Mouse (Mus musculus): ENCODE measurements around the gene Gm14137.

Gm14137 gene

DNA sequence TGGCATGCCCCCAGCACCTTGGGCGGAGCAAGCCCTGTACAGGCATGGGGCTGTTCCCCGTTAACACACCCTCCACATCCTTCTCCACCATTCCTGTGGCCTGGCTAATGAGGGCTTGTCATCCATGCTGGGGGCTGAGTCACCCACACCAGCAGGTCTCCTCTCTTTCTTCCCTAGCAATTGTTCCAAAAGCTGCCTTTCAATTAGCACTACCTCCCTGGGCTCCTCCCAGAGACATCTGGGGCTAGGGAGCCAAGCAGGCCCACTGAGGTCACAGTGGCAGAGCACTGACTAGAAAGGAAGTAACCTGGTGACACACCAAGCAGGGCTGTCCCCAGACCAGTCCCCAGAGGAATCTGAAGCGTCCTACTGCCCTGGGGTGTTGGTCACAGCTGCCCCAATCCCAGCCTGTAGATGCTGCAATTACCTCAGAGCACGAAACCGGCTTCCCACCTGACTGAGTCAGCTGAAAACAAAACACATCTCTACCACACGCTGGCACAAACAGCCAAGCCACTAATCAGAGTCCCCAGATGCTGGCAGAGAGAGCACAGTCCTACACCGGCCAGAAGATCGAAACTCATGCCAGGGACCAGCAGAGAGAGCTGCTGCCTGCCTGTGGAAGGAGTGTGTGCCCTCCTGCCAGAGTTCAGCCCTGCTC, at the start of gene Gm14137:
Gm14137 (plus strand) TSS at position 519 of the 661 bp plus-strand sequence.
- peak; percentile 91 for DNase-seq (ENCODE audit: inconsistent ontology term)

- DNase-seq (ENCODE audit: inconsistent ontology term): no peak
Observed at GRCm38 (mm10) chr2:119136346-119136898, 37.9 kb upstream of the Gm14137 start.

DNA sequence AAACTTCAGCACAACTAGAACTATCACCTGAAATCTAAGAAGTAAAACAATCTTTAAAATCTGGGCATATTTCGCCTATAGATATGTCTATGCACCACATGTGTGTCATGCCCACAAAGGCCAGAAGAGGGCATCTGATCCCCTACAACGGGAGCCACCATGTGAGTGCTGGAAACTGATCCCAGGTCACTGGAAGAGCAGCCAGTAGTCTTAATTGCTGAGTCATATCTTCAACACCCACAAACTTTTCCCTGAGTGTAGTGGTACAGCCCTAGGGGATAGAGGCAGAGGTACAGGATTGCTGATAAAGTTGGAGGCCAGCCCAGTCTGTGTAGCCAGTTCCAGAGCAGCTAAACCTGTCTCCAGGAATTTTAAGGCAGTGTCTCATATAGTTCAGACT, 29.1 kb upstream of the Gm14137 start:
- no peak for DNase-seq (ENCODE audit: inconsistent ontology term)

DNA sequence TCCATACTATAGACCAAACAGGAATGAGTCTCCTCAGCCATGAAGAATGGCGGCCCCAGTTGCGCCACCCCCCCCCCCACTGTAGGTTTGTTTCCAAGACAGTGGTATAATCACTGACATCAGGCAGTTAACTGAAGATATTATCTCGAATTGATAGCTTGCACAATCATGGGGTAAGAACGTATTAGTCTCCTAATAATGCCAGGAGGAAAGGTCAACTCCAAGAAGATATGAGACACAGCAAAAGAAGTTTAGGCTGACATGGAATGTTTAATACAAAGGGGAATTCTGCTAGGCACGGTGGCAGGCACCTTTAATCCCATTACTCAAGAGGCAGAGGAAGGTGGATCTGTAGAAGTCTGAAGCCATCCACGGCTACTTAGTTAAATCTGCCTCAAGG, 27.9 kb upstream of the Gm14137 start:
- no peak for DNase-seq (ENCODE audit: inconsistent ontology term)

GRCm38 (mm10) chr2:119147160-119147678, 27.1 kb upstream of the Gm14137 start:
- no peak for DNase-seq (ENCODE audit: inconsistent ontology term)

DNA sequence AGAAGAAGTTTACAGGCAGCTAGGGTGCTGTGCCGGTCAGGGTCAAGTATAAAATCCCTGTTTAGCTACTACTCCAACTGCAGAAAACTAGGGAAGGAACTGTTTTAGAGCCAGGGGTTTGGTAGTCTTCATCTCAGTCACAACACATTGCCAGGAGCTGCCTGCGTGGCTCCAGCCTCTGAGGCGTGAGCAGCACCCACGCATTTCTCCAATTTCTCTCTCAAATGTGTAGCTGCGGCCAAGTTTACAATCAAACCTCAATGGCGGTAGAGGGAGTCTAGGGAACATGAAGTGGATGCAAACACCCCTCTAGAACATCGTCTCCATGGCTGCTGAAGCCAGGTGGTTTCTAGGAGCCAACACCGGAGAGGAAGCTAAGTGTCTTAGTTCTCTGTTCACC, 26.5 kb upstream of the Gm14137 start:
- DNase-seq (ENCODE audit: inconsistent ontology term): no peak

DNA sequence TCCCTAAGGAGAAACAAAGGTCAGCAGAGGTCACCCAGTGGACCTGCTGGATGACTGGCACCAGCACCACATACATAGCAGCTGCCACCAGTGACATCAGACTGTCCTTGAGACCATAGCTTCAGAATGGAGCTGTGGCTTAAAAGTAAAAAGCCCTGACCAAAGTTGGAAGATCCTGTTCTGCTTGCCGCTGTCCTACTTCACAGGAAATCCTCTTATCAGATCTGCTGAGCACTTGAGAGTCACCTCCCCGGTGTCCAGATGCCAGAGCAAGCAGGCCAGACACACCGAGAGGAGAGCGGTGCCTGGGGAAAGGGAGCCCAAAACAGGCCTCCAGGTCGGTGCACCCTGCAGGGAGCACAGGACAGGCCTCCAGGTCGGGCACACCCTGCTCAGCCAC, 22.1 kb upstream of the Gm14137 start:
- no peak for DNase-seq (ENCODE audit: inconsistent ontology term)

GRCm38 (mm10) chr2:119154683-119155082, 19.6 kb upstream of the Gm14137 start:
- DNase-seq (ENCODE audit: inconsistent ontology term): no peak

DNA sequence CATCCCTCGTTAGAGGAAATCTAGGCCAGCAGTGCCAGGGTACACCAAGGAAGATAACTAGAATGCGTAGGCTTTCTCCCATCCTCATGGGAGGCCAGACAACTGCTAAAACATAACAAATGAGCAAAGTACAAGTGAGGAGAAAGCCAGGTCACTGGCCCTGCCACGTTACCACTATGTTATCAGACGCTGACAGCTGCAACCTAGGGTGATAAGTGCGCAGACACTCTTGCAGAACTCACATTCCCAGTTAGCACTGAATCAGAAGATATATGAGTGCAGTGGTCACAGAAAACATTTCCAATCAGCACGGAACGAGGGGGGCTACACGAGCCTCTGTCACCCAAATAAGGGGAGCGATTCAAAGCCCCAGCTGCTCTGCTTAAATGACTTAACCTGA, 18.9 kb upstream of the Gm14137 start:
- no peak for DNase-seq (ENCODE audit: inconsistent ontology term)

- DNase-seq (ENCODE audit: inconsistent ontology term): no peak
Observed at GRCm38 (mm10) chr2:119156081-119156680, 18.1 kb upstream of the Gm14137 start.

- peak; percentile 95 for DNase-seq (ENCODE audit: inconsistent ontology term)
Observed at GRCm38 (mm10) chr2:119156681-119157572, 17.4 kb upstream of the Gm14137 start, which contains the start of gene Rmdn3. TSS of gene Rmdn3 (minus strand) at chr2:119157034.

- DNase-seq (ENCODE audit: inconsistent ontology term): no peak
Observed at GRCm38 (mm10) chr2:119157836-119158235, 16.5 kb upstream of the Gm14137 start.

- DNase-seq (ENCODE audit: inconsistent ontology term): no peak
Observed at GRCm38 (mm10) chr2:119161247-119161646, 13.1 kb upstream of the Gm14137 start.

- DNase-seq (ENCODE audit: inconsistent ontology term): no peak
Observed at GRCm38 (mm10) chr2:119163135-119163534, 11.2 kb upstream of the Gm14137 start.

- DNase-seq (ENCODE audit: inconsistent ontology term): no peak
Observed at GRCm38 (mm10) chr2:119163999-119164398, 10.3 kb upstream of the Gm14137 start.

GRCm38 (mm10) chr2:119165401-119165800, 8.9 kb upstream of the Gm14137 start:
- no peak for DNase-seq (ENCODE audit: inconsistent ontology term)

DNA sequence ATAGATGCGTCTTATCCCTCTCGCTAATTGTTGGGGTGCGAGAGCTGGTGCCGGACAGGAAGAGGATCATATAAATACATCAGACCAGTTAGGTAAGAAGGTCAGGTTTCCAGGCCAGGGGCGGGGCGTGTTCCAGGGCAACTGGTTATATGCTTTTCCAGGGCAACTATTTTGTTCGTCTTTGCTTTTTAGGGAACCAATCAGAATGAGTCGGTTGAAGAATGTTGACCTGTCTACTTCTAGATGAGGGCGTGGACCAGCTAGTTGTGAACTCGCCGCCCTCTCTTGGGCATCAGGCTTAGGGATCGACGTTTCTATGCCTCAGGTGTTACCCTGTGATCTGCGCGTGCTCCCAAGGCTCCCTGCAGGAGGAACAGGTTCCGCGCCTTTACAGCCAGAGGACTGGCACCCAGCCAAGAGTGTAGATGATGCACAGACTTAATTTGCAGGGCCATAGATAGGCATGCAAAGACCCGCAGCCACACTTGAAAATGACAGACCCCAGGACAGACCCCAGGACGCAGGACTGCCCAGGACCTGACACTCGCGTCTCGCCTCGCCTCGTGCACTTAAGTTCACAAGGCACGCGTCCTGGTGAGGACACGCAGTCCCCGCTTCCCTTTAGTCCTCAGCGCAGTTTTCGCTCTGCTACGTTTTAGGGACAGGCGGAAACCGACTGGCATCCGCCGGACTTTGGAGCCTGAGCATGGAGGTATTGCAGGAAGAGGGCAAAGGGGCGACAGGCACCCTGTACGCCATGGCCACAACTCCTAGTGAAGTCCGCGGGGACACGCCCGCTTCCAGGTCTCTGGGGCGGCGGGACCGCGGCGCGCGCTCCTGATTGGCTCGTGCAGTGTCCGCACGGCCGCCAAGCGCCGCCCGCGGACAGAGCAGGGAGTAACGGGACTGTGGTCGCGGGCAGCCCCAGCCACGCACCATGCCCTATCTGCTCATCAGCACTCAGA, 7.1 kb upstream of the Gm14137 start, which contains the start of gene Gchfr:
Gchfr (plus strand) TSS at position 873 of the 965 bp plus-strand sequence.
- DNase-seq (ENCODE audit: inconsistent ontology term): peak; percentile 84

GRCm38 (mm10) chr2:119167866-119168256, 6.4 kb upstream of the Gm14137 start:
- no peak for DNase-seq (ENCODE audit: inconsistent ontology term)

GRCm38 (mm10) chr2:119170282-119170681, 4.0 kb upstream of the Gm14137 start:
- no peak for DNase-seq (ENCODE audit: inconsistent ontology term)

- no peak for DNase-seq (ENCODE audit: inconsistent ontology term)
Observed at GRCm38 (mm10) chr2:119171574-119171973, 2.7 kb upstream of the Gm14137 start.

- no peak for DNase-seq (ENCODE audit: inconsistent ontology term)
Observed at GRCm38 (mm10) chr2:119172446-119172845, 1.9 kb upstream of the Gm14137 start.
